Mouse (Mus musculus): ENCODE results near the gene Gm4787. TPM values are rescaled to one million over a fixed set of nuclear protein-coding genes. Genes with fewer than 3 reads are reported as not detected.
"Not testable (repeated sequence)": the region's sequence is repeated elsewhere in the genome, so short reads cannot be mapped to it uniquely, and the experiment has no call there.

The Gm4787 gene
- 0.15 and 0.36 TPM in 2 replicates for polyA plus RNA-seq (2014; fragmentation: Nextera tagmentation; extraction: Ambion mirVana)

- H3K9me3 ChIP-seq (replicated peaks; ENCODE audit: control insufficient read depth, low read length); H3K4me2 ChIP-seq; H3K27ac ChIP-seq (ENCODE audit: low read depth, low read length); H3K27me3 ChIP-seq (ENCODE audit: control insufficient read depth, insufficient read depth, low read length); ATAC-seq (replicated peaks; ENCODE audit: insufficient number of reproducible peaks, low FRiP score, low TSS enrichment); H3K36me3 ChIP-seq (ENCODE audit: control insufficient read depth, insufficient read depth, low read length); H3K4me1 ChIP-seq (ENCODE audit: control insufficient read depth, insufficient read depth, low read length); H3K4me3 ChIP-seq (ENCODE audit: low read depth, low read length); H3K9ac ChIP-seq (ENCODE audit: low read depth, low read length): not testable (repeated sequence)
- 76% methylated on average over 1 of the region's 1 CpGs for WGBS (ENCODE audit: insufficient replicate concordance)
Measured at GRCm38 (mm10) chr12:81379364-81379763, at the start of gene Gm4787. Gene Gm4787, minus strand, starts transcription at chr12:81379464.

GRCm38 (mm10) chr12:81421846-81422245 lies 42.6 kb upstream of the Gm4787 start, which contains the start of gene Adam4:
Gene Adam4, minus strand, starts transcription at chr12:81421946.
- H3K4me3 ChIP-seq (ENCODE audit: low read depth, low read length) = no peak within 1 kb of the TSS
- H3K36me3 ChIP-seq (ENCODE audit: control insufficient read depth, insufficient read depth, low read length) = peaks cover 4% of the 10 kb centered on the region; the same call in 1 of the 2 replicates
- H3K27me3 ChIP-seq (ENCODE audit: control insufficient read depth, insufficient read depth, low read length) = no peaks in the 10 kb centered on the region
- H3K9me3 ChIP-seq (replicated peaks; ENCODE audit: control insufficient read depth, low read length) = no peaks in the 10 kb centered on the region
- no peak within 1 kb of the TSS for H3K9ac ChIP-seq (ENCODE audit: low read depth, low read length)
- ATAC-seq (replicated peaks; ENCODE audit: insufficient number of reproducible peaks, low FRiP score, low TSS enrichment) = no peak
- H3K4me1 ChIP-seq (ENCODE audit: control insufficient read depth, insufficient read depth, low read length) = no peaks in the 10 kb centered on the region
- H3K27ac ChIP-seq (ENCODE audit: low read depth, low read length) = no peak within 1 kb of the TSS
- no peak within 1 kb of the TSS for H3K4me2 ChIP-seq
- WGBS (ENCODE audit: insufficient replicate concordance) = 82% methylated on average over 1 of the region's 1 CpGs

- Histone ChIP-seq H3K9me3 (replicated peaks; ENCODE audit: control insufficient read depth, low read length) (no peaks in the 10 kb centered on the region), H3K4me3 (ENCODE audit: low read depth, low read length) (no peak overlapping the region), H3K27me3 (ENCODE audit: control insufficient read depth, insufficient read depth, low read length) (no peaks in the 10 kb centered on the region), H3K9ac (ENCODE audit: low read depth, low read length) (no peak overlapping the region), H3K4me2 (no peak overlapping the region), H3K27ac (ENCODE audit: low read depth, low read length) (no peak overlapping the region), H3K36me3 (ENCODE audit: control insufficient read depth, insufficient read depth, low read length) (no peaks in the 10 kb centered on the region), H3K4me1 (ENCODE audit: control insufficient read depth, insufficient read depth, low read length) (no peaks in the 10 kb centered on the region)
- ATAC-seq (replicated peaks; ENCODE audit: insufficient number of reproducible peaks, low FRiP score, low TSS enrichment) = no peak
- WGBS (ENCODE audit: insufficient replicate concordance) = 67% methylated on average over 3 of the region's 3 CpGs
Measured at GRCm38 (mm10) chr12:81413211-81413610, 33.9 kb upstream of the Gm4787 start.

GRCm38 (mm10) chr12:81408966-81409365 lies 29.7 kb upstream of the Gm4787 start:
- H3K4me2 ChIP-seq = no peak overlapping the region
- H3K27ac ChIP-seq (ENCODE audit: low read depth, low read length) = no peak overlapping the region
- H3K4me3 ChIP-seq (ENCODE audit: low read depth, low read length) = no peak overlapping the region
- no peak for ATAC-seq (replicated peaks; ENCODE audit: insufficient number of reproducible peaks, low FRiP score, low TSS enrichment)
- 82% methylated on average over 3 of the region's 3 CpGs for WGBS (ENCODE audit: insufficient replicate concordance)
- no peaks in the 10 kb centered on the region for H3K36me3 ChIP-seq (ENCODE audit: control insufficient read depth, insufficient read depth, low read length)
- no peaks in the 10 kb centered on the region for H3K4me1 ChIP-seq (ENCODE audit: control insufficient read depth, insufficient read depth, low read length)
- H3K27me3 ChIP-seq (ENCODE audit: control insufficient read depth, insufficient read depth, low read length) = no peaks in the 10 kb centered on the region
- no peaks in the 10 kb centered on the region for H3K9me3 ChIP-seq (replicated peaks; ENCODE audit: control insufficient read depth, low read length)
- H3K9ac ChIP-seq (ENCODE audit: low read depth, low read length) = no peak overlapping the region

- H3K27me3 ChIP-seq (ENCODE audit: control insufficient read depth, insufficient read depth, low read length) = no peaks in the 10 kb centered on the region
- H3K27ac ChIP-seq (ENCODE audit: low read depth, low read length) = no peak overlapping the region
- 32% methylated on average over 1 of the region's 1 CpGs for WGBS (ENCODE audit: insufficient replicate concordance)
- no peaks in the 10 kb centered on the region for H3K4me1 ChIP-seq (ENCODE audit: control insufficient read depth, insufficient read depth, low read length)
- H3K4me3 ChIP-seq (ENCODE audit: low read depth, low read length) = no peak overlapping the region
- no peak overlapping the region for H3K4me2 ChIP-seq
- no peaks in the 10 kb centered on the region for H3K36me3 ChIP-seq (ENCODE audit: control insufficient read depth, insufficient read depth, low read length)
- no peak overlapping the region for H3K9ac ChIP-seq (ENCODE audit: low read depth, low read length)
- no peak for ATAC-seq (replicated peaks; ENCODE audit: insufficient number of reproducible peaks, low FRiP score, low TSS enrichment)
- H3K9me3 ChIP-seq (replicated peaks; ENCODE audit: control insufficient read depth, low read length) = no peaks in the 10 kb centered on the region
Measured at GRCm38 (mm10) chr12:81402187-81402586, 22.9 kb upstream of the Gm4787 start.

- ATAC-seq (replicated peaks; ENCODE audit: insufficient number of reproducible peaks, low FRiP score, low TSS enrichment) = no peak
- Histone ChIP-seq H3K4me1 (ENCODE audit: control insufficient read depth, insufficient read depth, low read length) (peaks cover 4% of the 10 kb centered on the region; the same call in 1 of the 2 replicates), H3K4me2 (no peak overlapping the region; the same call in 1 of the 2 replicates), H3K36me3 (ENCODE audit: control insufficient read depth, insufficient read depth, low read length) (no peaks in the 10 kb centered on the region), H3K27ac (ENCODE audit: low read depth, low read length) (no peak overlapping the region), H3K9me3 (replicated peaks; ENCODE audit: control insufficient read depth, low read length) (no peaks in the 10 kb centered on the region), H3K9ac (ENCODE audit: low read depth, low read length) (no peak overlapping the region), H3K27me3 (ENCODE audit: control insufficient read depth, insufficient read depth, low read length) (peaks cover 39% of the 10 kb centered on the region), H3K4me3 (ENCODE audit: low read depth, low read length) (no peak overlapping the region)
- 69% methylated on average over 5 of the region's 5 CpGs for WGBS (ENCODE audit: insufficient replicate concordance)
Measured at GRCm38 (mm10) chr12:81333841-81334240, 45.4 kb downstream of the Gm4787 start.

- peak; percentile 67 for ATAC-seq (replicated peaks; ENCODE audit: insufficient number of reproducible peaks, low FRiP score, low TSS enrichment)
- peak within 1 kb of the TSS; percentile 67 for H3K9ac ChIP-seq (ENCODE audit: low read depth, low read length)
- 0% methylated on average over 38 of the region's 47 CpGs for WGBS (ENCODE audit: insufficient replicate concordance)
- H3K27ac ChIP-seq (ENCODE audit: low read depth, low read length) = no peak within 1 kb of the TSS
- peak within 1 kb of the TSS; percentile 61 for H3K4me3 ChIP-seq (ENCODE audit: low read depth, low read length)
- peaks cover 4% of the 10 kb centered on the region; the same call in 1 of the 2 replicates for H3K4me1 ChIP-seq (ENCODE audit: control insufficient read depth, insufficient read depth, low read length)
- H3K4me2 ChIP-seq = peak within 1 kb of the TSS; percentile 100
- H3K36me3 ChIP-seq (ENCODE audit: control insufficient read depth, insufficient read depth, low read length) = no peaks in the 10 kb centered on the region
- peaks cover 39% of the 10 kb centered on the region for H3K27me3 ChIP-seq (ENCODE audit: control insufficient read depth, insufficient read depth, low read length)
- no peaks in the 10 kb centered on the region for H3K9me3 ChIP-seq (replicated peaks; ENCODE audit: control insufficient read depth, low read length)
Measured at GRCm38 (mm10) chr12:81332875-81333421, 46.3 kb downstream of the Gm4787 start, which contains the start of gene Slc8a3. Gene Slc8a3, minus strand, starts transcription at chr12:81333180.

GRCm38 (mm10) chr12:81331937-81332874 lies 47.1 kb downstream of the Gm4787 start:
- Histone ChIP-seq H3K27ac (ENCODE audit: low read depth, low read length) (no peak overlapping the region), H3K36me3 (ENCODE audit: control insufficient read depth, insufficient read depth, low read length) (no peaks in the 10 kb centered on the region), H3K4me3 (ENCODE audit: low read depth, low read length) (peak overlapping the region; percentile 61), H3K9me3 (replicated peaks; ENCODE audit: control insufficient read depth, low read length) (no peaks in the 10 kb centered on the region), H3K27me3 (ENCODE audit: control insufficient read depth, insufficient read depth, low read length) (peaks cover 39% of the 10 kb centered on the region), H3K4me2 (peak overlapping the region; percentile 100), H3K4me1 (ENCODE audit: control insufficient read depth, insufficient read depth, low read length) (peaks cover 4% of the 10 kb centered on the region; the same call in 1 of the 2 replicates), H3K9ac (ENCODE audit: low read depth, low read length) (peak overlapping the region; percentile 67)
- 4% methylated on average over 54 of the region's 54 CpGs for WGBS (ENCODE audit: insufficient replicate concordance)
- peak; percentile 18; the same call in 1 of the 2 replicates for ATAC-seq (replicated peaks; ENCODE audit: insufficient number of reproducible peaks, low FRiP score, low TSS enrichment)

Measured in heart, embryonic 11.5 days (tissue).